Mouse (Mus musculus) intestine, embryonic 14.5 days (tissue): ENCODE measurements around the gene Cdk20. TPM values are rescaled to one million over a fixed set of nuclear protein-coding genes. Genes with fewer than 3 reads are reported as not detected.
"Not testable (repeated sequence)": the region's sequence is repeated elsewhere in the genome, so short reads cannot be mapped to it uniquely, and the experiment has no call there.

Source experiments
- ATAC-seq: fragments of 200-750 bp; cut with Nextera tagmentation; replicated peaks from 2 replicates; pipeline ENCODE4 v1.8.0; 2017; ENCODE audit warnings: low read depth, moderate number of reproducible peaks, moderate TSS enrichment, moderate library complexity; ENCODE audit not compliant: low FRiP score, low TSS enrichment
- DNase-seq: peaks from one replicate; pipeline ENCODE4 v3.0.0-alpha.2; 2018; ENCODE audit warnings: low spot score
- H3K27ac ChIP-seq: fragments of 300-500 bp; sonication (generic); 2 replicates; pipeline ENCODE4 v1.5.1; 2014; ENCODE audit warnings: low read depth, mild to moderate bottlenecking, control low read depth
- H3K27me3 ChIP-seq: fragments of 300-500 bp; sonication (generic); replicated peaks from 2 replicates; pipeline ENCODE4 v1.6.1; 2014; ENCODE audit warnings: low read length, control low read depth; ENCODE audit not compliant: control insufficient read depth, insufficient read depth
- H3K36me3 ChIP-seq: fragments of 300-500 bp; sonication (generic); 2 replicates; pipeline ENCODE4 v1.6.1; 2014; ENCODE audit warnings: low read length, control low read depth; ENCODE audit not compliant: control insufficient read depth, insufficient read depth
- H3K4me1 ChIP-seq: fragments of 300-500 bp; sonication (generic); replicated peaks from 2 replicates; pipeline ENCODE4 v1.6.1; 2014; ENCODE audit warnings: low read length, control low read depth, mixed read lengths; ENCODE audit not compliant: control insufficient read depth, insufficient read depth
- H3K4me2 ChIP-seq: fragments of 300-500 bp; sonication (generic); 2 replicates; pipeline ENCODE4 v1.6.1; 2014; ENCODE audit warnings: low read length
- H3K4me3 ChIP-seq: fragments of 300-500 bp; sonication (generic); 2 replicates; pipeline ENCODE4 v1.5.1; 2014; ENCODE audit warnings: low read depth, low read length, control low read depth, mixed read lengths
- H3K9ac ChIP-seq: fragments of 300-500 bp; sonication (generic); 2 replicates; pipeline ENCODE4 v1.6.1; 2014; ENCODE audit warnings: mild to moderate bottlenecking, low read length
- H3K9me3 ChIP-seq: fragments of 300-500 bp; sonication (generic); 2 replicates; pipeline ENCODE4 v1.6.1; 2016; ENCODE audit warnings: low read length, control low read depth; ENCODE audit not compliant: control insufficient read depth
- WGBS: fragments of 180-500 bp; shearing (Covaris S2); extraction: QIAGEN DNeasy Blood & Tissue Kit; methylation state at CpG from one replicate; pipeline ENCODE4 v1.1.7; 2014; 5-methylcytosine and 5-hydroxymethylcytosine counted together
- polyA plus RNA-seq: library from polyadenylated mRNA; unstranded; fragments of >200 nt; fragmentation: Nextera tagmentation; extraction: Ambion mirVana; gene quantifications from 2 replicates; pipeline ENCODE4 v1.2.1, GENCODE M21; 2014

Gene Cdk20
- polyA plus RNA-seq, 1 experiment from 2014 or later, result 9.8 TPM

- H3K4me3 ChIP-seq, result no peak overlapping the region
- no peak overlapping the region for H3K9ac ChIP-seq
- H3K27ac ChIP-seq, result no peak overlapping the region
- WGBS, result 78% methylated on average over 7 of the region's 7 CpGs
- no peaks in the 10 kb centered on the region for H3K36me3 ChIP-seq
- no peaks in the 10 kb centered on the region for H3K27me3 ChIP-seq
- H3K4me2 ChIP-seq, result no peak overlapping the region
- ATAC-seq, result no peak
- H3K9me3 ChIP-seq, result no peaks in the 10 kb centered on the region
- no peak for DNase-seq
- H3K4me1 ChIP-seq, result no peaks in the 10 kb centered on the region
Measured at GRCm38 (mm10) chr13:64450001-64450794, 18.1 kb downstream of the Cdk20 start.

GRCm38 (mm10) chr13:64457225-64457978 lies 25.3 kb downstream of the Cdk20 start:
- 89% methylated on average over 19 of the region's 19 CpGs for WGBS
- H3K4me1 ChIP-seq, DNase-seq, H3K27ac ChIP-seq, H3K9ac ChIP-seq, H3K36me3 ChIP-seq, H3K9me3 ChIP-seq, H3K4me2 ChIP-seq, ATAC-seq, H3K4me3 ChIP-seq, H3K27me3 ChIP-seq: not testable (repeated sequence)

- Histone ChIP-seq H3K4me3 (no peak overlapping the region), H3K4me2 (no peak overlapping the region), H3K27me3 (no peaks in the 10 kb centered on the region), H3K4me1 (no peaks in the 10 kb centered on the region), H3K36me3 (no peaks in the 10 kb centered on the region), H3K9ac (no peak overlapping the region), H3K9me3 (no peaks in the 10 kb centered on the region), H3K27ac (no peak overlapping the region)
- no peak for ATAC-seq
- 91% methylated on average over 14 of the region's 14 CpGs for WGBS
- no peak for DNase-seq
Measured at GRCm38 (mm10) chr13:64458181-64458580, 26.1 kb downstream of the Cdk20 start.

GRCm38 (mm10) chr13:64462581-64462980 lies 30.5 kb downstream of the Cdk20 start:
- H3K4me3 ChIP-seq, result no peak overlapping the region
- no peak overlapping the region for H3K27ac ChIP-seq
- no peaks in the 10 kb centered on the region for H3K4me1 ChIP-seq
- no peaks in the 10 kb centered on the region for H3K27me3 ChIP-seq
- no peak overlapping the region for H3K4me2 ChIP-seq
- no peak overlapping the region for H3K9ac ChIP-seq
- no peaks in the 10 kb centered on the region for H3K36me3 ChIP-seq
- no peak for DNase-seq
- ATAC-seq, result no peak
- WGBS, result 82% methylated on average over 2 of the region's 2 CpGs
- no peaks in the 10 kb centered on the region for H3K9me3 ChIP-seq

GRCm38 (mm10) chr13:64465166-64465565 lies 33.1 kb downstream of the Cdk20 start:
- H3K36me3 ChIP-seq, result no peaks in the 10 kb centered on the region
- H3K9me3 ChIP-seq, result no peaks in the 10 kb centered on the region
- H3K27me3 ChIP-seq, result no peaks in the 10 kb centered on the region
- H3K4me2 ChIP-seq, result no peak overlapping the region
- no peak overlapping the region for H3K9ac ChIP-seq
- H3K4me3 ChIP-seq, result no peak overlapping the region
- ATAC-seq (no peak), DNase-seq (no peak)
- H3K27ac ChIP-seq, result no peak overlapping the region
- 76% methylated on average over 9 of the region's 9 CpGs for WGBS
- no peaks in the 10 kb centered on the region for H3K4me1 ChIP-seq

- WGBS, result 57% methylated on average over 6 of the region's 6 CpGs
- H3K4me3 ChIP-seq, result no peak overlapping the region
- ATAC-seq (peak; percentile 43; the same call in 1 of the 2 replicates), DNase-seq (peak; percentile 61)
- no peak overlapping the region for H3K27ac ChIP-seq
- H3K9ac ChIP-seq, result no peak overlapping the region
- H3K4me1 ChIP-seq, result no peaks in the 10 kb centered on the region
- H3K4me2 ChIP-seq, result no peak overlapping the region
- H3K27me3 ChIP-seq, result no peaks in the 10 kb centered on the region
- H3K36me3 ChIP-seq, result no peaks in the 10 kb centered on the region
- H3K9me3 ChIP-seq, result no peaks in the 10 kb centered on the region
Measured at GRCm38 (mm10) chr13:64467886-64468285, 35.8 kb downstream of the Cdk20 start.

- H3K4me2 ChIP-seq, result no peak overlapping the region
- H3K9ac ChIP-seq, result no peak overlapping the region
- WGBS, result 60% methylated on average over 4 of the region's 4 CpGs
- no peak overlapping the region for H3K27ac ChIP-seq
- no peaks in the 10 kb centered on the region for H3K4me1 ChIP-seq
- ATAC-seq (no peak), DNase-seq (no peak)
- H3K9me3 ChIP-seq, result no peaks in the 10 kb centered on the region
- H3K4me3 ChIP-seq, result no peak overlapping the region
- H3K27me3 ChIP-seq, result no peaks in the 10 kb centered on the region
- H3K36me3 ChIP-seq, result no peaks in the 10 kb centered on the region
Measured at GRCm38 (mm10) chr13:64477968-64478367, 45.9 kb downstream of the Cdk20 start.

- Histone ChIP-seq H3K36me3 (no peaks in the 10 kb centered on the region), H3K9ac (no peak overlapping the region), H3K27ac (no peak overlapping the region), H3K4me1 (no peaks in the 10 kb centered on the region), H3K4me3 (no peak overlapping the region), H3K27me3 (no peaks in the 10 kb centered on the region), H3K4me2 (no peak overlapping the region), H3K9me3 (no peaks in the 10 kb centered on the region)
- no peak for DNase-seq
- ATAC-seq, result no peak
- WGBS, result 47% methylated on average over 3 of the region's 3 CpGs
Measured at GRCm38 (mm10) chr13:64479960-64480359, 47.8 kb downstream of the Cdk20 start.
